Mouse (Mus musculus) R1 (cell line): ENCODE results near the gene Ddx42.
"Not testable (repeated sequence)": the region's sequence is repeated elsewhere in the genome, so short reads cannot be mapped to it uniquely, and the experiment has no call there.

Source experiments
- DNase-seq: peaks from one replicate; pipeline ENCODE4 v3.0.0-alpha.2; 2018; ENCODE audit warnings: low read depth, low spot score

Gene Ddx42

DNA sequence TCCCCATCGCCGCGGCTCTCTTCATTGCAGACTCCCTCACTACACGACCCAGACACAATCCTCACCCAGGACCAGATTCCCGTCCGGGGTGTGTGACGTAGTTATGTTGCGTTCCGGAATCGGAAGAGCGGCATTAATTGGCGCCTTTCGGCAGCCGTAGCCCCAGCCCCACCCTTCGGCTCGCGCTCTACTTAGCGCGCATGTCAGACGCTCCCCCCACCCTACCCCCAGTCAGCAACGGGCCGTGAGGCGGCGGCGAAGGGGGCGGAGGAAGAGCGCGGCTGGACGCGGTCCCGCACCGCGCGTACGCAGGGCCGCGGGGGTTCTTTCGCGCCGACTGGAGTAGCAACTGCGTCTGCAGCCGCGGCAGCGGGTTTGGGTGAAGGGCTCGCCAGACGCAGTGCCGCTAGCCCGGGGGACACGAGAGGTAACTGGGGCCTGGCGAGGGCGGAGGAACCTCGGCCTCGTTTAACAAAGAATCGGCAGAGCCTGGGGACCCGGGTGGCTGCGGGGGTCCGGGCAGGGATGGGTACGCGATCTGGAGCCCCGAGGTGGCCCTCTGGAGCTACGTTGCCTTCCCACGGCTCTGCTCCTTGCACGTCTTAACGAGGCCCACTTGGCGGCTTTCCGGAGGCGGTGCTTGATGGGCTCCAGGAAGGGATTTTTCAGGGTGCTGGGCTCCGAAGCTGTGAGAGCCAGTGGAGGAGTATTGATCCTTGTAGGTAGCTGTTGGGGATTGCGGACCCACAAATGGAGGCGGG, at the start of gene Ddx42:
Ddx42 (plus strand) TSS at position 197 of the 761 bp plus-strand sequence.
- DNase-seq: peak; percentile 96

DNA sequence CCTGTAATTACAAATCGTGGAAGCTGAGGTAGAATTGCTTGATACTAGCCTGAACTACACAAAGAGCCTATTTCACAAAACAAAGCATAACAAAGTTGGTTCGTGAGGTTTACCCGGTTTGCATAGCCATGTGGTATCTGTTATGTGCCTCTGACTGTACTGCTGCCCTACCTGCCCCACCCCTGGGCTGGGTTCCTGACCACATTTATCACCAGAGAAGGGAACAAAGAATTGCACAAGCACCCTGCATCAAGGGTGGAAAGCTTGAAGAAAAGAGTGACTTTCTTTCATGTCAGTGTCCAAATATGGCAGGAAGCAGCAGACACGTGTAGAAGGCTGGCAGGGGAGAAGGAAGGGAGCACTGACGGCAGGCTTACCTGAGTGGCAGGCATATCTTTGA, 49.3 kb upstream of the Ddx42 start:
- no peak for DNase-seq

DNA sequence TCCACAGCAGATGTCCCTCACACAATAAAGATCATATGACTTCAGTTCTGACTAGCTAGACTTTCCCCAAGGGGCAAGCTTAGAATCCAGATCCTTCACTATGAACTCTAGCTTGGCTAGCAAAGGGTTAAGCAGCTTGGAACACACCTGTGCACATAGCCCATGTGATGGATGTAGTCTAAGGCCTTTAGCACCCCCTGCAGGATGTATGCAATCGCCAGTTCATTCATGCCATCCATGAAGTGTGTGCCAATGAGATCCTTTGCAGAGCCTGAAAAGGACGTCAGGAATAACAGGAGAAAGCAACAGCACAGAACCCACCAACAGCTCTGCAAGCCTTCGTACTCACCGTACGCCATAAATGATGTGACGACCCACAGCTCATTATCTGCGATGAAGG, 45.9 kb upstream of the Ddx42 start:
- peak; percentile 60 for DNase-seq

DNA sequence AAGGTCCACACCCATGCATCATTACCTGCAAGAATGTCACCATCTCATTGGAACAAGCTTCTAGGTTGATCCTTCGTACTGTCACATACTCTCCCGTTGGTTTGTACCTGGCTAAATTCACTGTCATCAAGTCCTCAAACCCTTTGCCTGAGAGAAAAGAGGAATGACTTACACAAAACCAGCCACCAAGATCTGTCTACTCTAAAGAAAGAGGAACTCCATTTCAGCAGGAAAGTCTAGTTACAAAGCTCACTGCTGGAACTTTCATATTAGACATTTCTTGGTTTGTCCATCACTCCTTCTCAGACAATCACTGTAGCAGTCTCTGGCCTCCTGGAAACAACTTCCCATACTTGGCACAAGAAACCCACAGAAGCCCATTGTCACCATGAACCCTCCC, 43.5 kb upstream of the Ddx42 start:
- DNase-seq: no peak

DNA sequence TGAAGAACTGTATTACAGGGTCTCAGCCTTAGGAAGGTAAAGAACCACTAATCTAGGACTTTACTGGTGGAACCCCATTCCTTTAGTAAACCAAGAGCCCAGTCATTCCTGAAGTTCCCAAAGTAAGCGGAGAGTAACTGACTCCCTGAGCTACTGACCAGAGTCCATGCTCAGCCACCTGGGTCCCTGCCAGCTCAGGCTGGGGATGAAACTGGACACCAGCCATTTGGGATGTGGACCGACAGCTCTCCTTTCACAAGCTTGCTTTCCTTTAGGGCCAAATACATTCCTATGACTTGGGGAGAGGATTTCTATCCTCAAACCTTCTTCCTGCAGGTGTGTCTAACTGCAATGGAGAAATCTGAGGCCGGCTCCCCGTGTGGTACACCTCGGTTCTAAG, 42.4 kb upstream of the Ddx42 start:
- no peak for DNase-seq

DNA sequence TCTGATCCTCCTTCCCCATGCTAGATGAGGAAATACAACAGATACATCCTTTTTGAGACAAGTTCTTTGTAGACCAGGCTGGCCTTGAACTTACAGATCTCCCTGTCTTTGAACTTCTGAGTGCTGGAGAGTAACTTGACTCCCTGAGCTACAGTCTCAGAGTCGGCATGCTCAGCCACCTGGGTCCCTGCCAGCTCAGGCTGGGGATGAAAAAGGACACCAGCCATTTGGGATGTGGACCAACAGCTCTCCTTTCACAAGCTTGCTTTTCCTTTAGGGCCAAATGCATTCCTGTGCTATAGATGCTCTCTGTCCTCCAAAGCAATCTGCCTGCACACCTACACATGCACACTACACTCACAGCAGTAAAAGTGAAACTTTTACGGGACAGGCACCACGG, 41.6 kb upstream of the Ddx42 start:
- DNase-seq: no peak

DNA sequence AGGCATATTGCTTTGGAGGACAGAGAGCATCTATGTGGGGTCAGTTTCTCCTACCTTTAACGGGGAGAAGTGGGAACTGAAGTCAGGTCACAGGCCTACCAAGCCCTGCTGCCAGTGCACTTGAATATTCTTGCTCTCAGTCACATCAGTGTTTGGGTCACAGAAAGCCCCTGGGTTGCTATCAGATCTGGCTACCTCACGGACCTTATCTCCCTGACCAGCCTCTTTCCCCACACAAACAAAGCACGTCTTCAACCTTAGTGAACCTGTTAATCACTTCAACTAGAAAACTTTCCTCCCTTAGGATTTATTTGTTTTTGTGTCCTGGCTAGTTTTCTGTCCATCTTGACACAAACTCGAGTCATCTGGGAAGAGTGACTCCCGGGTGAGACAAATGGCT, 40.4 kb upstream of the Ddx42 start:
- DNase-seq: no peak

DNA sequence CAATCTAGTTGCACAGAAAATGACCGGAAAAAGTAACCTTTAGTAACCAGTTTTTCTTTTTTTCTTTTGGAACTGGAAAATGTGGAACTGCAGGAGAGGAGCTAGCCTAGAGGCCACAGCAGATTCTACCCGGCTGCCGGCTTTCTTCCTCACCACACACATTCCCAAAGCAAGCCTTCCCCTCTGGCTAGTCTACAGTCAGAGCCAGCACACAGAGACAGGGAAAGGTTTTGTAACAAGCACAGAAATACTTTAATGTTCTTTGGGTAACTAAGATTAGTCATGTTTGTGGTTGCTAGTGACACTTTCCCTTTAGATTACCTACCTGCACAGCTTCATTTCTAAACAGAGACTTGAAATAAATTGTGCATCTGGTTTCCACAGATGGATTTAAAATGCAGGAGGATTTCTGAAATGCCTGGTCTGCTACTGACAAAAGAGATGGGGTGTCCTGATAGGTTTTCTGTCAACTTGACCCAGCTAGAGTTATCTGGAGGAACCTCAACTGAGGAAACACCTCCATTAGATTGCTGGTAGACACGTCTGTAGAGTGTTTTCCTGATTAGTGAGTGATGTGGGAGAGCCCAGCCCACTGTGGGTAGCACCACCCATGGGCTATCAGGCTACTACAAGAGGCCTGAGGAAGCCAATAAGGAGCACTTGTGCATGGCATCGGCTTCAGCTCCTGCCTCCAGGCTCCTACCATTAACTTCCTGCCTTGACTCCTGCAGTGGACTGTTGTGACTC, 38.5 kb upstream of the Ddx42 start:
- no peak for DNase-seq

DNA sequence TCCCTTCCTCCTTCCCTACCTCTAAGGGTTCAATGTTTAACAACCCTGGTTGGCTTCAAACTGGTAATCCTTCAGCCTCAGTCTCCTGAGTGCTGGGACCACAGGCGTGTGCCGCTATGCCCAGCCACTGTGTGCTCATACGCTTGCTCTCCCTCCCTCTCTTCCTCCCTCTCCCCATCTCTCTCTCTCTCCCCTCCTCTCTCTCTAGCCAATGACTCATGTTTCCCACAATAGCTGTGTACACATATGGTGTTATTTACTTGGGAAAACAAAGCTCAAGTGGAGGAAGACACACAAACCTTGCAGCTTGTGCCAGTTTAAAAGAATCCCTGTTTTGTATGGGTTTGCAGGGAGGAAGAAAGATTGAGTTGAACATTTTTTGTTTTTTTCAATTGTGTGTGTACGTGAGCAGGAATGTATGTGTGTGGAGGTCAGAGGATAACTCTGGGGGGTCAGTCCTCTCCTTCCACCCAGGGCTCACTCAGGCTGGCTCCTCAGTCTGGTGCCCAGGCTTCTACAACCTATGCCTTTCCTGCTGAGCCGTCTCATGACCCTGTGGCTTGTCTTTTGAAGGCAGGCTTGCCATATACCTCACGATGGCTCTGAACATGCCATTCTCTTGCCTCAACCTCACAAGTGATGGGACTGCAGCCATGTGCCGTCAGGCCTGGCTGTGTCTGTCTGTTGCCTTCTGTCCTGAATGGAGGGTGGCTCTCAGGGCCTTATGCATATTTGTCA, 36.8 kb upstream of the Ddx42 start:
- no peak for DNase-seq

DNA sequence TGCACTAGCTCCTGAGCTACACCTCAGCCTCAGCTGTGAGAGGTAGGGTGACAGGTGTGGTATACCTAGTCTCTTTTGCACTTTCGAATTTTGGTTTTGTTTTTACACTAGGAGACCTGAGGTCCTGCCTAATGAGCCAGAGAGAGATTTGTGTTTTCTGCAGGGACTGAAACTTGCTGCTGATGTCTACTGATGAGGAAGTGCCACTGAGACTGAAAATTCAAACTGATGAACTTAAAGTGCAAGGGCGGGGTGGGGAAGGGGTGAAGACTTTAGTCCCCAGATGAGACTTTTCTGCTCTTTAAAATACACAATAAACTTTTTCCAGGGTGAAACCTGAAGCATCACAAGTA, 36.3 kb upstream of the Ddx42 start:
- no peak for DNase-seq

DNA sequence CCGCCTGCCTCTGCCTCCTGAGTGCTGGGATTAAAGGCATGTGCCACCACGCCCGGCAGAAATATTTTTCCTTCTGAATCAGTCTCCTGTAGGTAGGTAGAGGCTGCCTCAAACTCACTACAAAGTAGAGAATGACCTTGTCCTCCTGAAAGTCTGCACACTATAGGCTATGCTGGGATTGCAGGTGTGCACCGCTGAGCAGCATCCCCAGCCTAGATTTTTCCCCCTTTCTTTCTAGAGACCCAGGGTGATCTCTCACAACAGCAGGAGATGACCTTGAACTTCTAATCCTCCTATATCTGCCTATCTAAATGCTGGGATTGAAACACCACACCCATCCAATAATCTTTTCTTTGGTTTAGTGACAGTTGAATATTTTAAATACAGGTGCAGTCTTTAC, 29.4 kb upstream of the Ddx42 start:
- DNase-seq: peak; percentile 87

DNA sequence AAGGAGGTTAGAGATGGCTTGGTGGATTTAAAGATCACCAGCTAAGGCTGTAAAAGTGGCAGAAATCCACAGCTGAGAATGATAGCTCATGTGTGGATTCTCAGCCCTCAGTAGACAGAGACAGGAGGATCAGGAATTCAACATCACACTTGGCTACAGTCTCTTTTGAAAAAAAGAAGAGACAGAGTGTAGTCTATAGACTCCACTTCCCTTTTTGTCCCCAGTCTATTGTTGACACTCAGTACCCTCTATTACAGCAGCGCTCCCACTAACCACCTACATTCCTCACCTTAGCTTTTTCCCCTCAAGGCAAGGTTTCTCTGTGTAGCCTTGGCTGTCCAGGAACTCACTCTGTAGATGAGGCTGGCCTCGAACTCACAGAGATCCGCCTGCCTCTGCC, 25.0 kb upstream of the Ddx42 start:
- DNase-seq: no peak

DNA sequence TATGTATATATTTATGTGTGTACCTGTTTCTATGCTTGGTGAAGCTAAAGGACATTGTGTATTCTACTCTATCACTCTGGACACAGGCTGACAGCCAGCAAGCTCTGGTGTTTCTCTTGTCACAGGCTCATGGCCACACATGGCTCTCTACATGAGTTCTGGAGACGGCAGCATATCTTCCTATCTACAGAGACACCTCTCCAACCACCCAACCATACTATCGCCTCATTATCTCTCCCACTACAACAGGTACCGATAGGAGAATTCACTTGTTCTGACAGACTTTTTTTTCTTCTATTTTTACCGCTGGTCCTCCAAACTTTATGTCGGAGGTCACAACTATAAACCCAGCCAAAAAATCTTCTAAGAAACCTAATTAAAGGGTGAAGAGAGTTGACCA, 24.5 kb upstream of the Ddx42 start:
- DNase-seq: no peak

DNA sequence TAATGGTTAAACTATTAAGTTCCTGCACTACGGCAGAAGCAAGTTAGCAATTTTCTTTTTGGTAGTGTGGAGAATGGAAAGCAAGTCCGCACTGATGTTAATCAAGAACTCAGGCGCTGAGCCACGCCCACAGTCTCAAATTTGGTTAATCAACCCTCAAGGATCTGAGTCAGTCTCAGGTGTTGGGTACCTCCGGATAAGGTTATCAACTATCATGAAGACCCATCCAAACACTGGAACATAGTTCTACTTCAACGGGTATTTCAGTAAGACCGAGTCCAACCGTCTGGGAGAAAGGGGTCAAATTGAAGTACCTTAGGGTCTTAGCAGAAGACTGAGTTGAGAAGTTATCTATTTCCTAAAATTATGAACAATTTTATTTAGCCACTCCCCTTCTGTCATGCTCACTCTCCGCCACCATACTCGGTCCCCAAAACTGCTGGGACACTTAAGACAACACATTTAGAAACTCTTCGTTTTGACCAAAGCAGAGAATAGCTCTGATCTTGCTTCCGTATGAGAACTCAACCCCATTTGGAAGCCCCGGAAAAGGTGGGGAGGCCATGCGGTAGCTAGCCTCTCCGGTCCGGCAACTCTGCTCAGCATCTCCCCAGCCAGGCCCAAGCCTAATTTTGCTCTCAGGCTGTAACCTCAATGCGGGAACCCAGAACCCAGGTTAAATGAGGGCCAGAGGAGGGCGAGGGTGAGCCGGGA, 23.9 kb upstream of the Ddx42 start:
- DNase-seq: peak; percentile 34

DNA sequence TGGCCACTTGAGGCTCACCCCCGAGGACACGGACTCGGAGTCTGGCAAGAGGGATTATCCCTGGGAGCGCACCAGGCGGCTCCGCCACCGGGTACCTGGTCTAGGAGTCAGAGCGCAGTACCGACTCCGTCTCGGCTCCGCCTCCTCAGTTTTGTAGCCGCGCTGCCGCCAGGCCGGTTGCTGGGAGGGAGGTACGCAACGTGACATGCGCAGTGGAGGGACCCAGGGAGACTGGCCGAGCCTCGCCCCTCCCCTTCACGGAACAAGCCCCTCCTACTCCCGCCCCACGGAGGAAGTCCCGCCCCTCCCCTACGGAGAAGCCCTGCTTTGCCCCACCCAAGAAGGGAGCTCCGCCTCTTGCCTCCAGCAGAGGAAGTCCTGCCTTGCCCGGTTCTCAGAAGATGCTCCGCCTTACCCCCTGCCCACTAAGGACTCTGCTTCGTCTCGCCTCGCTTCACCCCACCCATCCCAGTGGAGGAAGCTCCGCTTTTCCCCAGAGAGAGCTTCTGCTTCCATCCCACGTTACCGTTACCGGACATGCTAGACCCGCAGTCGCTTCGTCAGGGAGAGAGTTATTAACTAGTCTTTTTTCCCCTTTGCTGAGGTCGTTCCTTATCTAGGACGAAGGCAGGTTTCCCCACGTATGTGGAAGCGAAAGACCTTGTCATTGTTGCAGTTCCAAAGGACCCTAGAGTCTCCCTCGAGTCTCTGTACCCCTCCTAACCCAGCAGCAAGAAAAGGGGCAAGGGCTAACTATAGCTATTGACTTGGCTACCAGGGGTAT, 23.2 kb upstream of the Ddx42 start:
- DNase-seq: peak; percentile 97

DNA sequence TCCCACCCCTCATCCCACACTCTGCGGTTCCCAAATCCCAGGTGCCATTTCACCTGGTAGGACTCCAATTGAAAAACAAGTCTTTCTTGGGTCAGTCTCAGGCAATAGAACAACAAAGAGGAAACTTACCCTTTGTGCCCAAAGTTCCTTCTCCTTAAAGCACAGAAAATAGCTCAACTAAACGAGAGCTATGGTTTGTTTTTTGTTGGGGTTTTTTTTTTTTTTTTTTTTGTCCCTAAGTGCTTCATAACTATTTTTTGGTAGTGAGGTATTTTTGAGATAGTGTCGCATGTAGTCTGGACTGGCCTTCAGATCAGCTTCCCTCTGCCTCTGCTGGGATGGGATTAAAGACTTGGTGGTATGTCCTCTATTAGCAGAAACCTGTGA, 22.6 kb upstream of the Ddx42 start:
- DNase-seq: no peak

DNA sequence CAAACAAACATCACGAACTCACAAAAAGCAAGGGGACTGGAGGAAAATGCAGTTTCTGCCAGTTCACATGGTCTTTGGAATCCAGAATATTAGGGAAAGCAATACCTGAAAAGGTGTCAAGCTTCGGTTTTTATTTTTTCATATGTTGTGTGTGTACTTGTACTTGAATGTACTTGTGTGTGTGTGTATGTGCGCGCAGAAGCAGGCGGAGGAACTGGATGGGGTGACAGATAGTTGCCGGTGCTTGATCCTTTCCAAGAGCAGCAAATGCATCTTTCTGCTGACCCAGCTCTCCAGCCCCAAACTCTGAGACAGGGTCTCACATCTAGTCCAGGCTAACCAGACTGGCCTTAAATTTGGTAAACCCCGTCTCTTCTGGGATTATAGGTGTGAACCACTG, 21.8 kb upstream of the Ddx42 start:
- no peak for DNase-seq

DNA sequence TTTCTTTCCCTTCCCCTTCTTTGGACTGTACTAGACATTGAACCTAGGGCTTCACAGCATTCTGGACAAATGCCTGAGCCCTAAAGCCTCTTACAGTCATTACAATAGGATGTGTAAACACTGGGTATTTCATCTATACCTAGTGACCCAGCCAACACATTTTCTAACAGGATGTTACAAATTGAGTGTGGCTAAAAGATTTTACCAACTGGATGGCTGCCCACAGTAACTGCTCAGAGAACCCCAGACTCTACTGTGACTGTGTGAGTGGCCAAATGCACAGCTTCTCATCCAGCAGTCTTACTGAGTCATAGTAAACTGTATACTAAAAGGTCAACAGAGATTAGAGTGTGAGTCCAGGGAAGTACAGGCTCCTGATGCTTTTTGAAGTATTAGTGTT, 21.4 kb upstream of the Ddx42 start:
- DNase-seq: no peak

DNA sequence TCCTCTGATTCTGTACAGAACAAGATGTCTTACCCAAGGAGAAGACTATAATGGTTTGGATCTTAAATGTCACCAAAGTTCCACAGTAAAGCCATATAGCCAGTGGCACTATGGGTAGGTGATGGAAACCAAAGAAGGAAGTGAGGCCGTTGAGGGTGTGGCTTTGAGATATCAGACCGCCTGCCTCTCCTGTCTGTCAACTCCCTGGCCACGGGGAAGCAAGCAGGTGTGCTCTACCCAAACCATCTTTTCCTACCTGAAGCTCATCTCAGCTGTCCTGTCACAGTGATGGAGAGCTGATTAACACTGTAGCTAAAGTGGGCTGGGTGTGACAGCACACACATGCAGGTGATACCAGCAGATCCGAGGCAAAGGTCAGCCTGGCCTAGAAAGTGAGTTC, 18.4 kb upstream of the Ddx42 start:
- DNase-seq: no peak

DNA sequence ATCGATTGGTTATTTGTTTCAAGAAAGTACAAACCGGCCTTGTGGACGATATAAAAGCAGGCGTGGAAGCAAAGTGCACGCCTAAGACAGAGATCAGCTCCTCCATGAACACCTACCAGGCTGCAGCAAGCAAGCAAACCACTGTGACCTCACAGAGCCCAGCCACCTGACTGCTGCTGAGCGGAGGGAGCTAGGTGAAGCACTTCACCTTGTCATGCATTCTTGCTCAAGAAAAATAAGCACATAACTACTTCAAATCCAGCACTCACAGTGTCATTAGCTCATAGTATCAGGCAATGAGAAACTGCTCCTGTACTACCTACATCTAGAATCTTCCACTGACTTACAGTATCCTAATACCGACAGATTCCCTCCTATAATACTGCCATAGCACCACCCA, 16.7 kb upstream of the Ddx42 start:
- DNase-seq: not testable (repeated sequence)

DNA sequence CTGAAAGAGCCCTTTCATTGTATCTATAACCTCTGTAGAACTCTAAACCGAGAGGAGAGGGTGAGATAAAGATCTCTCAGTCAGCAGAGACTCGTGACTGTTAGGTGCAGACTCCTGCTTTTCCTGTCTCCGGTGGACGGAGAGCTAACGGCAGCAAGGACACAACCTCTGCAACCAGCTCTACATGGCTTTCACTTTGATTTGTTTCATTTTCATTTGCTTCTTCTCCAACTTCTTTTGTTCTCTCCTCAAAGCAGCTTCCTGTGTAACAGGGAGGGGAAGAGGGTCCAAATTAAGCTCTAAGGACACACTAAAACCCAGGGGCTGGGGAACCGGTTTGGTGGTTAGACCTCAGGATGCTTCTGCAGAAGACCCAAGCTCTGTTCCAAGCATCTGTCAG, 16.0 kb upstream of the Ddx42 start:
- DNase-seq: no peak
